Mouse (Mus musculus): ENCODE results near the gene Zdhhc1. TPM values are rescaled to one million over a fixed set of nuclear protein-coding genes. Genes with fewer than 3 reads are reported as not detected.
A peak's percentile ranks its signal among the peaks of the same experiment; 100 is the strongest.

Zdhhc1 gene
- polyA plus RNA-seq, 1 experiment from 2014 or later: 50.9 TPM

- H3K9ac ChIP-seq: no peak overlapping the region
- ATAC-seq (ENCODE audit: borderline replicate concordance, extremely low read depth, low FRiP score, low TSS enrichment): no peak
- no peak overlapping the region for H3K27ac ChIP-seq
- no peaks in the 10 kb centered on the region for H3K9me3 ChIP-seq
- H3K27me3 ChIP-seq: no peaks in the 10 kb centered on the region
- H3K4me2 ChIP-seq: no peak overlapping the region
- 77% methylated on average over 5 of the region's 5 CpGs for WGBS
- H3K4me3 ChIP-seq: no peak overlapping the region
- no peaks in the 10 kb centered on the region for H3K36me3 ChIP-seq
- H3K4me1 ChIP-seq: peaks cover 3% of the 10 kb centered on the region; the same call in 1 of the 2 replicates
Measured at GRCm38 (mm10) chr8:105448596-105448995, 48.1 kb downstream of the Zdhhc1 start.

GRCm38 (mm10) chr8:105448188-105448587 is 48.5 kb downstream of the Zdhhc1 start:
- Histone ChIP-seq H3K4me1 (0 out of 2 replicates have a peak, but pooled peaks cover 3% of the 10 kb centered on the region), H3K9me3 (no peaks in the 10 kb centered on the region), H3K4me2 (no peak overlapping the region), H3K36me3 (no peaks in the 10 kb centered on the region), H3K4me3 (no peak overlapping the region), H3K27me3 (no peaks in the 10 kb centered on the region), H3K27ac (no peak overlapping the region), H3K9ac (no peak overlapping the region)
- WGBS: 85% methylated on average over 3 of the region's 3 CpGs
- ATAC-seq (ENCODE audit: borderline replicate concordance, extremely low read depth, low FRiP score, low TSS enrichment): no peak

GRCm38 (mm10) chr8:105446127-105446552 is 50.6 kb downstream of the Zdhhc1 start:
- Histone ChIP-seq H3K27ac (no peak overlapping the region), H3K9ac (no peak overlapping the region), H3K36me3 (no peaks in the 10 kb centered on the region), H3K27me3 (no peaks in the 10 kb centered on the region), H3K4me2 (no peak overlapping the region), H3K4me1 (no peaks in the 10 kb centered on the region), H3K9me3 (no peaks in the 10 kb centered on the region), H3K4me3 (no peak overlapping the region)
- ATAC-seq (ENCODE audit: borderline replicate concordance, extremely low read depth, low FRiP score, low TSS enrichment): no peak
- 27% methylated on average over 4 of the region's 4 CpGs for WGBS

- Histone ChIP-seq H3K4me1 (no peaks in the 10 kb centered on the region), H3K27ac (no peak overlapping the region), H3K4me3 (no peak overlapping the region), H3K36me3 (no peaks in the 10 kb centered on the region), H3K9ac (no peak overlapping the region), H3K4me2 (no peak overlapping the region), H3K27me3 (no peaks in the 10 kb centered on the region), H3K9me3 (no peaks in the 10 kb centered on the region)
- WGBS: 31% methylated on average over 11 of the region's 11 CpGs
- no peak for ATAC-seq (ENCODE audit: borderline replicate concordance, extremely low read depth, low FRiP score, low TSS enrichment)
Measured at GRCm38 (mm10) chr8:105445296-105446126, 51.2 kb downstream of the Zdhhc1 start.

GRCm38 (mm10) chr8:105442661-105443060 is 54.0 kb downstream of the Zdhhc1 start:
- Histone ChIP-seq H3K9ac (no peak overlapping the region), H3K27me3 (no peaks in the 10 kb centered on the region), H3K4me3 (no peak overlapping the region), H3K9me3 (no peaks in the 10 kb centered on the region), H3K4me2 (no peak overlapping the region), H3K36me3 (no peaks in the 10 kb centered on the region), H3K4me1 (no peaks in the 10 kb centered on the region), H3K27ac (no peak overlapping the region)
- 82% methylated on average over 5 of the region's 5 CpGs for WGBS
- no peak for ATAC-seq (ENCODE audit: borderline replicate concordance, extremely low read depth, low FRiP score, low TSS enrichment)

GRCm38 (mm10) chr8:105441433-105441832 is 55.3 kb downstream of the Zdhhc1 start:
- Histone ChIP-seq H3K4me3 (no peak overlapping the region), H3K9ac (no peak overlapping the region), H3K36me3 (no peaks in the 10 kb centered on the region), H3K27me3 (no peaks in the 10 kb centered on the region), H3K4me2 (no peak overlapping the region), H3K4me1 (no peaks in the 10 kb centered on the region), H3K9me3 (no peaks in the 10 kb centered on the region), H3K27ac (no peak overlapping the region)
- 4% methylated on average over 6 of the region's 6 CpGs for WGBS
- ATAC-seq (ENCODE audit: borderline replicate concordance, extremely low read depth, low FRiP score, low TSS enrichment): peak; percentile 19; the same call in 1 of the 2 replicates

- no peaks in the 10 kb centered on the region for H3K9me3 ChIP-seq
- no peak overlapping the region for H3K27ac ChIP-seq
- H3K9ac ChIP-seq: no peak overlapping the region
- H3K4me1 ChIP-seq: peaks cover 2% of the 10 kb centered on the region; the same call in 1 of the 2 replicates
- ATAC-seq (ENCODE audit: borderline replicate concordance, extremely low read depth, low FRiP score, low TSS enrichment): no peak
- no peak overlapping the region for H3K4me3 ChIP-seq
- no peak overlapping the region for H3K4me2 ChIP-seq
- no peaks in the 10 kb centered on the region for H3K27me3 ChIP-seq
- no peaks in the 10 kb centered on the region for H3K36me3 ChIP-seq
- 43% methylated on average over 5 of the region's 5 CpGs for WGBS
Measured at GRCm38 (mm10) chr8:105438865-105439264, 57.8 kb downstream of the Zdhhc1 start.

- H3K27ac ChIP-seq: no peak overlapping the region
- H3K9ac ChIP-seq: no peak overlapping the region
- no peaks in the 10 kb centered on the region for H3K36me3 ChIP-seq
- no peak overlapping the region for H3K4me3 ChIP-seq
- no peaks in the 10 kb centered on the region for H3K9me3 ChIP-seq
- H3K27me3 ChIP-seq: no peaks in the 10 kb centered on the region
- peaks cover 7% of the 10 kb centered on the region for H3K4me1 ChIP-seq
- no peak overlapping the region for H3K4me2 ChIP-seq
- 80% methylated on average over 5 of the region's 5 CpGs for WGBS
- ATAC-seq (ENCODE audit: borderline replicate concordance, extremely low read depth, low FRiP score, low TSS enrichment): no peak
Measured at GRCm38 (mm10) chr8:105437078-105437748, 59.5 kb downstream of the Zdhhc1 start.

GRCm38 (mm10) chr8:105436218-105436617 is 60.5 kb downstream of the Zdhhc1 start:
- Histone ChIP-seq H3K9ac (no peak overlapping the region), H3K4me3 (no peak overlapping the region), H3K36me3 (no peaks in the 10 kb centered on the region), H3K4me1 (peaks cover 7% of the 10 kb centered on the region), H3K27me3 (no peaks in the 10 kb centered on the region), H3K9me3 (no peaks in the 10 kb centered on the region), H3K4me2 (no peak overlapping the region), H3K27ac (no peak overlapping the region)
- 70% methylated on average over 5 of the region's 5 CpGs for WGBS
- ATAC-seq (ENCODE audit: borderline replicate concordance, extremely low read depth, low FRiP score, low TSS enrichment): no peak

- Histone ChIP-seq H3K9ac (no peak overlapping the region), H3K4me1 (peaks cover 7% of the 10 kb centered on the region), H3K36me3 (no peaks in the 10 kb centered on the region), H3K4me2 (no peak overlapping the region), H3K27ac (no peak overlapping the region), H3K4me3 (no peak overlapping the region), H3K27me3 (no peaks in the 10 kb centered on the region), H3K9me3 (no peaks in the 10 kb centered on the region)
- no peak for ATAC-seq (ENCODE audit: borderline replicate concordance, extremely low read depth, low FRiP score, low TSS enrichment)
- WGBS: 53% methylated on average over 5 of the region's 5 CpGs
Measured at GRCm38 (mm10) chr8:105434136-105434535, 62.6 kb downstream of the Zdhhc1 start.

- H3K27ac ChIP-seq: no peak overlapping the region
- H3K9me3 ChIP-seq: no peaks in the 10 kb centered on the region
- no peak for ATAC-seq (ENCODE audit: borderline replicate concordance, extremely low read depth, low FRiP score, low TSS enrichment)
- no peaks in the 10 kb centered on the region for H3K36me3 ChIP-seq
- no peak overlapping the region for H3K9ac ChIP-seq
- peaks cover 7% of the 10 kb centered on the region for H3K4me1 ChIP-seq
- H3K4me3 ChIP-seq: no peak overlapping the region
- no peaks in the 10 kb centered on the region for H3K27me3 ChIP-seq
- no peak overlapping the region for H3K4me2 ChIP-seq
- 43% methylated on average over 5 of the region's 5 CpGs for WGBS
Measured at GRCm38 (mm10) chr8:105433511-105433910, 63.2 kb downstream of the Zdhhc1 start.

- Histone ChIP-seq H3K27ac (no peak overlapping the region), H3K4me2 (no peak overlapping the region), H3K9me3 (no peaks in the 10 kb centered on the region), H3K9ac (no peak overlapping the region), H3K27me3 (no peaks in the 10 kb centered on the region), H3K36me3 (no peaks in the 10 kb centered on the region), H3K4me1 (peaks cover 7% of the 10 kb centered on the region), H3K4me3 (no peak overlapping the region)
- WGBS: 49% methylated on average over 6 of the region's 6 CpGs
- no peak for ATAC-seq (ENCODE audit: borderline replicate concordance, extremely low read depth, low FRiP score, low TSS enrichment)
Measured at GRCm38 (mm10) chr8:105433021-105433420, 63.7 kb downstream of the Zdhhc1 start.
